Mouse (Mus musculus) kidney, postnatal 0 days (tissue): ENCODE results near the gene Limk1. TPM values are rescaled to one million over a fixed set of nuclear protein-coding genes. Genes with fewer than 3 reads are reported as not detected.
"Not testable (repeated sequence)": the region's sequence is repeated elsewhere in the genome, so short reads cannot be mapped to it uniquely, and the experiment has no call there.

ENCODE experiments used
- ATAC-seq: fragments of 200-750 bp; cut with Nextera tagmentation; replicated peaks from 2 replicates; pipeline ENCODE4 v1.8.0; 2017; ENCODE audit warnings: low read depth, moderate number of reproducible peaks, moderate TSS enrichment, moderate library complexity; ENCODE audit not compliant: low FRiP score
- DNase-seq: peaks from one replicate; pipeline ENCODE4 v3.0.0-alpha.2; 2016; ENCODE audit warnings: low spot score
- H3K27ac ChIP-seq: fragments of 300-500 bp; sonication (generic); 2 replicates; pipeline ENCODE4 v1.5.1; 2014; ENCODE audit warnings: mild to moderate bottlenecking
- H3K27me3 ChIP-seq: fragments of 300-500 bp; sonication (generic); 2 replicates; pipeline ENCODE4 v1.6.1; 2014; ENCODE audit warnings: low read length, mixed read lengths; ENCODE audit not compliant: insufficient read depth
- H3K36me3 ChIP-seq: fragments of 300-500 bp; sonication (generic); 2 replicates; pipeline ENCODE4 v1.6.1; 2014; ENCODE audit warnings: low read length, mixed read lengths; ENCODE audit not compliant: insufficient read depth
- H3K4me1 ChIP-seq: fragments of 300-500 bp; sonication (generic); replicated peaks from 2 replicates; pipeline ENCODE4 v1.6.1; 2014; ENCODE audit warnings: antibody characterized with exemption, low read length, mixed read lengths; ENCODE audit not compliant: insufficient read depth
- H3K4me2 ChIP-seq: fragments of 300-500 bp; sonication (generic); 2 replicates; pipeline ENCODE4 v1.6.1; 2014; ENCODE audit warnings: mild to moderate bottlenecking, low read length, moderate library complexity, mixed read lengths
- H3K4me3 ChIP-seq: fragments of 300-500 bp; sonication (generic); replicated peaks from 2 replicates; pipeline ENCODE4 v1.5.1; 2014; ENCODE audit warnings: low read depth, low read length
- H3K9ac ChIP-seq: fragments of 300-500 bp; sonication (generic); 2 replicates; pipeline ENCODE4 v1.6.1; 2014; ENCODE audit warnings: low read depth, low read length
- H3K9me3 ChIP-seq: fragments of 300-500 bp; sonication (generic); replicated peaks from 2 replicates; pipeline ENCODE4 v1.6.1; 2016; ENCODE audit warnings: low read length, inconsistent platforms, mixed read lengths
- CTCF ChIP-seq: IDR thresholded peaks from 2 replicates; pipeline ENCODE4 v1.5.1; 2016; ENCODE audit warnings: antibody characterized with exemption, low read depth, mild to moderate bottlenecking, moderate library complexity
- WGBS: fragments of 180-500 bp; shearing (Covaris S2); extraction: QIAGEN DNeasy Blood & Tissue Kit; methylation state at CpG from one replicate; pipeline ENCODE4 v1.1.7; 2014; 5-methylcytosine and 5-hydroxymethylcytosine counted together
- polyA plus RNA-seq: library from polyadenylated mRNA; unstranded; fragments of >200 nt; fragmentation: Nextera tagmentation; extraction: Ambion mirVana; gene quantifications from 2 replicates; pipeline ENCODE4 v1.2.1, GENCODE M21; 2015

Gene Limk1
- polyA plus RNA-seq, 1 experiment from 2014 or later: 3.4 TPM

DNA sequence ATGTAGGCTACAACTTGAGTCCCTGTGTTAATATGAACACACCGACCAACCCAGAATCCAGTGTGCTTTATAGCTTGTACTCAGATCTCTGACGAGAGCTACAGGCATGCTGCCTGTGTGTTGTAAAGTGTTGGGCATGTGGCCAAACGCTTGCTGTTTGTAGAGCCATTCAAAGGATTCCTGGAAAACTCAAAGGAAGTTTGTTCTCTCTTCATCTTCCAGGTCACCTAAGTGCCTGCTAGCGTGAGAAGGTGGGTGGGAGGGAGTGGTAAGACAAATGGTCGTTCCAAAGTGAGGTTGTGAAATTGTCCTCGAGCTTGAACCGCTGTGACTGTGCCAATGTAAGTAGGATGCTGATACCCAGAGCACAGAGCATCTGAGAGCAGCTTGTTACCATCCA lies 36.4 kb downstream of the Limk1 start:
- Histone ChIP-seq H3K4me1 (no peaks in the 10 kb centered on the region), H3K9me3 (no peaks in the 10 kb centered on the region), H3K9ac (no peak overlapping the region), H3K27me3 (no peaks in the 10 kb centered on the region), H3K36me3 (0 out of 2 replicates have a peak, but pooled peaks cover 2% of the 10 kb centered on the region), H3K4me2 (no peak overlapping the region), H3K4me3 (no peak overlapping the region), H3K27ac (peak overlapping the region; percentile 44; the same call in 1 of the 2 replicates)
- no peak for TF ChIP-seq CTCF
- no peak for ATAC-seq
- peak; percentile 52 for DNase-seq
- 14% methylated on average over 7 of the region's 7 CpGs for WGBS

DNA sequence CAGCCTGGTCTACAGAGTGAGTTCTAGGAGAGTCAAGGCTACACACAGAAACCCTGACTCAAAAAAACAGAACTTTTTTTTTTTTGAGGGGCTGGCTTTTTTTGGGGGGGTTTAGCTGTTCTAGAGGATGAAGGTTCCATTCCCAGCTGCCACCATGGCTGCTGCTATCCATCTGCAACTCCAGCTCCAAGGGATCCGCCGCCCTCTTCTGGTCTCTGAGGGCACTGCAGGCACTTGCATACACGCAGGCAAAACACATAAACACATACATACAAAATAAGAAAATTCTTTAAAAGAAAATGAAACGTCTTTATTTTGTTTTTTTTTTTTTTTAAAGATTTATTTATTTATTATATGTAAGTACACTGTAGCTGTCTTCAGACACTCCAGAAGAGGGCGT lies 37.5 kb downstream of the Limk1 start:
- Histone ChIP-seq H3K4me2 (no peak overlapping the region), H3K4me1 (no peaks in the 10 kb centered on the region), H3K4me3 (no peak overlapping the region), H3K9me3 (no peaks in the 10 kb centered on the region), H3K27ac (no peak overlapping the region), H3K27me3 (no peaks in the 10 kb centered on the region), H3K36me3 (no peaks in the 10 kb centered on the region), H3K9ac (no peak overlapping the region)
- DNase-seq: peak; percentile 43
- peak; percentile 65 for TF ChIP-seq CTCF
- no peak for ATAC-seq
- WGBS: 59% methylated on average over 4 of the region's 5 CpGs

DNA sequence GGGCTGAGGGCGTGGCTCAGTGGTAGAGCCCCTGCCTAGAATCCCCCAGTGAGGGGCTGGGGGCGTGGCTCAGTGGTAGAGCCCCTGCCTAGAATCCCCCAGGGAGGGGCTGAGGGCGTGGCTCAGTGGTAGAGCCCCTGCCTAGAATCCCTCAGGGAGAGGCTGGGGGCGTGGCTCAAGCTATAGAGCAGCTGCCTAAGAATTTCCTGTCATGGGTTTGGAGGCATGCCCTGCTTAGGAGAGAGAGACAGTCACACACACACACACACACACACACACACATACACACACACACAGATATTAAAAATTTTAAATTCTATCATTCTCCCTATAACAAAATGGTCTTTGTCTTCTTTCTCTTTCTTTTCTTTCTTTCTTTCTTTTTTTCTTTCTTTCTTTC lies 39.4 kb downstream of the Limk1 start:
- H3K4me1 ChIP-seq, H3K4me2 ChIP-seq, H3K27ac ChIP-seq, H3K27me3 ChIP-seq, H3K36me3 ChIP-seq, H3K9ac ChIP-seq, H3K4me3 ChIP-seq, H3K9me3 ChIP-seq, ATAC-seq: not testable (repeated sequence)
- WGBS: 76% methylated on average over 3 of the region's 4 CpGs
- DNase-seq: peak; percentile 31

GRCm38 (mm10) chr5:134647394-134647793 lies 41.0 kb downstream of the Limk1 start:
- no peak for TF ChIP-seq CTCF
- Histone ChIP-seq H3K9ac (no peak overlapping the region), H3K27ac (no peak overlapping the region), H3K4me1 (no peaks in the 10 kb centered on the region), H3K9me3 (no peaks in the 10 kb centered on the region), H3K36me3 (no peaks in the 10 kb centered on the region), H3K4me2 (no peak overlapping the region), H3K27me3 (no peaks in the 10 kb centered on the region), H3K4me3 (no peak overlapping the region)
- ATAC-seq (no peak), DNase-seq (no peak)
- WGBS: 88% methylated on average over 2 of the region's 2 CpGs

DNA sequence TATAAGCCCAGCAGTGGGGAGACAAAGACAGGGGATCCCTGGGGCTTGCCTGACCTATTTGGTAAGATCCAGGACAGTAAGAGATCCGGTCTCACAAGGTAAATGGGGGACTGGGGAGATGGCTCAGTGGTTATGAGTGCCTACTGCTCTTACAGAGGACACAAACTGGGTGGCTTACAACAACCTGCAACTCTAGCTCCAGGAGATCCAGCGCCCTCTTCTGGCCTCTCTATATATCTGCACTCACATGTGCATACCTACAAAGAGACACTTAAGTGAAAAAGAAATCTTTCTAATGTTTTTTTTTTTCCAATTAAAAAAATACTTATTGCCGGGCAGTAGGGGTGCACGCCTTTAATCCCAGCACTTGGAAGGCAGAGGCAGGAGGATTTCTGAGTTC lies 41.9 kb downstream of the Limk1 start:
- Histone ChIP-seq H3K4me1 (no peaks in the 10 kb centered on the region), H3K27me3 (no peaks in the 10 kb centered on the region), H3K27ac (no peak overlapping the region), H3K9ac (no peak overlapping the region), H3K36me3 (no peaks in the 10 kb centered on the region), H3K9me3 (no peaks in the 10 kb centered on the region), H3K4me3 (no peak overlapping the region), H3K4me2 (no peak overlapping the region)
- WGBS: 72% methylated on average over 4 of the region's 4 CpGs
- no peak for DNase-seq
- ATAC-seq: no peak
- no peak for TF ChIP-seq CTCF

GRCm38 (mm10) chr5:134644643-134645118 lies 43.7 kb downstream of the Limk1 start:
- no peak for TF ChIP-seq CTCF
- Histone ChIP-seq H3K4me1 (no peaks in the 10 kb centered on the region), H3K9me3 (no peaks in the 10 kb centered on the region), H3K36me3 (no peaks in the 10 kb centered on the region), H3K4me3 (no peak overlapping the region), H3K9ac (no peak overlapping the region), H3K27me3 (no peaks in the 10 kb centered on the region), H3K27ac (peak overlapping the region; percentile 60; the same call in 1 of the 2 replicates), H3K4me2 (no peak overlapping the region)
- DNase-seq: peak; percentile 77
- 46% methylated on average over 8 of the region's 8 CpGs for WGBS
- ATAC-seq: no peak

GRCm38 (mm10) chr5:134644121-134644520 lies 44.3 kb downstream of the Limk1 start:
- no peak overlapping the region for H3K4me3 ChIP-seq
- peak; percentile 32; the same call in 1 of the 2 replicates for TF ChIP-seq CTCF
- H3K9ac ChIP-seq: no peak overlapping the region
- H3K9me3 ChIP-seq: no peaks in the 10 kb centered on the region
- H3K27ac ChIP-seq: peak overlapping the region; percentile 60; the same call in 1 of the 2 replicates
- H3K4me2 ChIP-seq: no peak overlapping the region
- no peaks in the 10 kb centered on the region for H3K36me3 ChIP-seq
- 72% methylated on average over 1 of the region's 1 CpGs for WGBS
- no peaks in the 10 kb centered on the region for H3K27me3 ChIP-seq
- H3K4me1 ChIP-seq: no peaks in the 10 kb centered on the region
- no peak for DNase-seq
- ATAC-seq: no peak
